27 mouse cellular contexts compared by ENCODE assay signal in the genomic region with DNA sequence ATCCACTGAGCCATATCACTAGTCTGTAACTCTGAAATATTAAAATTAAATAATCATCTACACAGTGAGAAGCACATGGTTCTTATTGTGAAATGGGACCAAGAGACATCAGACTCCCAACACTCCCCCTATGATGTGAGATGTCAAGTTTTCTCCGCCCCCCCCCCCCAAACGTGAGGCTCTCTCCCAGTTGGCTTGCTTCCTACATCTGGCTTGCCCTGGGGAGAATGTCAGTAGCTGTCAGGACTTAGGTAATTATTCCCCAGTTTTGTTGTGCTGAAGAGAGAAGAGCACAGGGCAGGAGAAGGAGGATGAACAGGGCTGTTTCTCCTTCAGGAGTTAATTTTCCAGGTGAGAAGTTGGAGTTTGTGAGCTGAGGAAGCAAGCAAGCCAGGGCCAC. TPM values are rescaled to one million over a fixed set of nuclear protein-coding genes. Genes with fewer than 3 reads are reported as not detected.
DNase-seq lines count a peak whose midpoint lies in the region; ATAC-seq and TF ChIP-seq lines count a peak whose summit lies in the region.
"Had no signal": no experiment of that assay in that cellular context is flagged by ENCODE, and none has a peak within 500 bp of the region (broad histone marks: within the 10 kb centered on the region; RNA-seq: fewer than 3 reads in every experiment).

No protein-coding gene starts in this region.

- peak overlapping the region; percentile 52; the same call in 1 of the 2 replicates for H3K27ac ChIP-seq in embryonic facial prominence, embryonic 12.5 days
- peak overlapping the region; percentile 100 for H3K27ac ChIP-seq in embryonic fibroblast, embryonic 13.5 days (ENCODE audit: insufficient read depth, low read length)
- no peak overlapping the region for H3K27ac ChIP-seq in hindbrain, embryonic 10.5 days
- H3K27ac ChIP-seq in liver, embryonic 11.5 days (ENCODE audit: low read depth, low read length), result no peak overlapping the region
- H3K27ac ChIP-seq: forebrain, embryonic 10.5 days; forebrain, embryonic 13.5 days; gastrocnemius, adult 2 months; heart, adult 2 months; heart, embryonic 10.5 days; heart, embryonic 13.5 days; hindbrain, embryonic 13.5 days; intestine, embryonic 15.5 days had no signal

- H3K9me3 ChIP-seq in embryonic facial prominence, embryonic 12.5 days, result no peaks in the 10 kb centered on the region
- H3K9me3 ChIP-seq in hindbrain, embryonic 10.5 days, result no peaks in the 10 kb centered on the region
- no peaks in the 10 kb centered on the region for H3K9me3 ChIP-seq in liver, embryonic 11.5 days (ENCODE audit: control insufficient read depth, low read length)
- H3K9me3 ChIP-seq: forebrain, embryonic 10.5 days; forebrain, embryonic 13.5 days; heart, embryonic 10.5 days; heart, embryonic 13.5 days; hindbrain, embryonic 13.5 days; intestine, embryonic 15.5 days had no signal

- DNase-seq in NIH3T3 (ENCODE audit: low read depth), result peak; percentile 60
- peak; percentile 64 for DNase-seq in adipocyte (ENCODE audit: low spot score)
- no peak for DNase-seq in hindbrain, embryonic 10.5 days (ENCODE audit: low spot score)
- no peak for DNase-seq in layer of hippocampus, postnatal 36 days
- no peak for DNase-seq in liver, embryonic 11.5 days (ENCODE audit: low spot score)
- no peak for DNase-seq in heart, adult 18-20 months
- DNase-seq: adrenal gland, postnatal 10 days; adrenal gland, postnatal 36 days; cerebellum, adult 18-20 months; cerebellum, adult 9-10 months; cerebellum, postnatal 14 days; gastrocnemius, adult 2 months; gastrocnemius, postnatal 14 days; heart, adult 2 months had no signal

- TF ChIP-seq POLR2A in embryonic fibroblast, embryonic 13.5 days (IDR thresholded peaks at IDR 0.05; ENCODE audit: low read depth, low read length), result no peak

- ATAC-seq in embryonic facial prominence, embryonic 12.5 days (ENCODE audit: insufficient number of reproducible peaks, insufficient read depth, low FRiP score, low TSS enrichment), result no peak
- ATAC-seq in liver, embryonic 11.5 days (replicated peaks; ENCODE audit: low FRiP score), result no peak
- ATAC-seq: activated CD4-positive, CD25-positive, alpha-beta regulatory T cell, adult 4 months; CD4-positive, CD25-positive, alpha-beta regulatory T cell, adult 4 months; forebrain, embryonic 13.5 days; forebrain, embryonic 16.5 days; hindbrain, embryonic 16.5 days; intestine, embryonic 15.5 days had no signal

- H3K4me2 ChIP-seq in embryonic facial prominence, embryonic 12.5 days (replicated peaks), result 0 out of 2 replicates have a peak overlapping the region, but pooled peaks have one; percentile 5
- H3K4me2 ChIP-seq in liver, embryonic 11.5 days, result no peak overlapping the region
- H3K4me2 ChIP-seq: forebrain, embryonic 13.5 days; heart, embryonic 13.5 days; hindbrain, embryonic 13.5 days; intestine, embryonic 15.5 days had no signal

- TF ChIP-seq CTCF in embryonic fibroblast, embryonic 13.5 days (IDR thresholded peaks at IDR 0.05; ENCODE audit: borderline replicate concordance, insufficient read depth, low read length), result no peak

- WGBS in embryonic facial prominence, embryonic 12.5 days, result 9% methylated on average over 2 of the region's 2 CpGs
- WGBS in hindbrain, embryonic 10.5 days, result 43% methylated on average over 2 of the region's 2 CpGs
- 58% methylated on average over 2 of the region's 2 CpGs for WGBS in liver, embryonic 11.5 days

- peaks cover 16% of the 10 kb centered on the region; the same call in 1 of the 2 replicates for H3K4me1 ChIP-seq in embryonic facial prominence, embryonic 12.5 days
- peaks cover 18% of the 10 kb centered on the region for H3K4me1 ChIP-seq in embryonic fibroblast, embryonic 13.5 days (ENCODE audit: control insufficient read depth, insufficient read depth, low read length)
- 0 out of 2 replicates have a peak, but pooled peaks cover 2% of the 10 kb centered on the region for H3K4me1 ChIP-seq in hindbrain, embryonic 10.5 days (replicated peaks)
- no peaks in the 10 kb centered on the region for H3K4me1 ChIP-seq in liver, embryonic 11.5 days (replicated peaks; ENCODE audit: control insufficient read depth, insufficient read depth, low read length)
- H3K4me1 ChIP-seq: forebrain, embryonic 10.5 days; forebrain, embryonic 13.5 days; heart, embryonic 10.5 days; hindbrain, embryonic 13.5 days; intestine, embryonic 15.5 days had no signal

- no peaks in the 10 kb centered on the region for H3K36me3 ChIP-seq in embryonic facial prominence, embryonic 12.5 days
- no peaks in the 10 kb centered on the region for H3K36me3 ChIP-seq in hindbrain, embryonic 10.5 days
- H3K36me3 ChIP-seq in liver, embryonic 11.5 days (ENCODE audit: control insufficient read depth, insufficient read depth, low read length), result no peaks in the 10 kb centered on the region
- H3K36me3 ChIP-seq: forebrain, embryonic 10.5 days; heart, embryonic 10.5 days; heart, embryonic 13.5 days; hindbrain, embryonic 13.5 days; intestine, embryonic 15.5 days had no signal

- H3K27me3 ChIP-seq in embryonic facial prominence, embryonic 12.5 days, result no peaks in the 10 kb centered on the region
- no peaks in the 10 kb centered on the region for H3K27me3 ChIP-seq in hindbrain, embryonic 10.5 days (ENCODE audit: insufficient read depth, poor library complexity, severe bottlenecking)
- no peaks in the 10 kb centered on the region for H3K27me3 ChIP-seq in liver, embryonic 11.5 days (replicated peaks; ENCODE audit: control insufficient read depth, insufficient read depth, low read length)
- H3K27me3 ChIP-seq: forebrain, embryonic 13.5 days; heart, embryonic 13.5 days; hindbrain, embryonic 13.5 days; intestine, embryonic 15.5 days had no signal

- H3K9ac ChIP-seq in embryonic facial prominence, embryonic 12.5 days, result no peak overlapping the region
- no peak overlapping the region for H3K9ac ChIP-seq in liver, embryonic 11.5 days (ENCODE audit: low read depth, low read length)
- H3K9ac ChIP-seq: forebrain, embryonic 13.5 days; heart, embryonic 13.5 days; hindbrain, embryonic 13.5 days; intestine, embryonic 15.5 days had no signal

- H3K4me3 ChIP-seq in embryonic facial prominence, embryonic 12.5 days, result no peak overlapping the region
- no peak overlapping the region for H3K4me3 ChIP-seq in embryonic fibroblast, embryonic 13.5 days (ENCODE audit: insufficient read depth, low read length)
- no peak overlapping the region for H3K4me3 ChIP-seq in hindbrain, embryonic 10.5 days
- no peak overlapping the region for H3K4me3 ChIP-seq in liver, embryonic 11.5 days (ENCODE audit: low read depth, low read length)
- H3K4me3 ChIP-seq: forebrain, embryonic 10.5 days; forebrain, embryonic 13.5 days; gastrocnemius, adult 2 months; heart, adult 2 months; heart, embryonic 10.5 days; heart, embryonic 13.5 days; hindbrain, embryonic 13.5 days; intestine, embryonic 15.5 days had no signal

RNA-seq across cellular contexts. Expression of gene Tm4sf1, which starts 1.1 kb away (rescaled TPM):
- 21.3 and 21.7 TPM in 2 replicates for polyA plus RNA-seq in embryonic facial prominence, embryonic 12.5 days (2016; fragmentation: Nextera tagmentation; extraction: Ambion mirVana)
- polyA plus RNA-seq in embryonic fibroblast, embryonic 13.5 days (2011; ENCODE audit: insufficient read length, low read depth, missing spikeins), result 123 and 314 TPM in 2 replicates
- 12.6 and 16.3 TPM in 2 replicates for polyA plus RNA-seq in hindbrain, embryonic 10.5 days (2016; fragmentation: Nextera tagmentation; extraction: Ambion mirVana)
- 10 to 100 TPM; 14.3 to 17.4 TPM for total RNA-seq in layer of hippocampus, postnatal 36 days (2021)
- polyA plus RNA-seq in liver, embryonic 11.5 days (2014; fragmentation: Nextera tagmentation; extraction: Ambion mirVana), result 7.3 and 8.4 TPM in 2 replicates
- 10 to 100 TPM; 80.1 to 92.3 TPM for total RNA-seq in heart, adult 18-20 months (2021)
- total RNA-seq: MEL had no signal

Comparison
In these comparisons a context has a peak if more than half of its experiments do, and no peak if none do; other contexts are left out.
1. DNase-seq: peak in NIH3T3 (single experiment) and adipocyte (single experiment); none in hindbrain, embryonic 10.5 days (single experiment), layer of hippocampus, postnatal 36 days (0 of 2), liver, embryonic 11.5 days (single experiment) and heart, adult 18-20 months (0 of 2).
2. H3K27ac ChIP-seq: peak in embryonic facial prominence, embryonic 12.5 days (single experiment) and embryonic fibroblast, embryonic 13.5 days (single experiment); none in hindbrain, embryonic 10.5 days (single experiment) and liver, embryonic 11.5 days (single experiment).